Mouse (Mus musculus) myocyte (in vitro differentiated cells): ENCODE results near the gene Ptpn22.

Experiments
- MAX ChIP-seq: IDR thresholded peaks from one replicate; pipeline ENCODE4 v1.6.1; 2011; ENCODE audit warnings: low read depth, mild to moderate bottlenecking, control low read depth
- MYOD1 ChIP-seq, 3 experiments: IDR thresholded peaks; one replicate each; pipeline ENCODE4 v1.6.1; 2011; ENCODE audit warnings: control low read depth in 2 of 3, low read depth in 2 of 3, mild to moderate bottlenecking in 2 of 3, moderate library complexity in 1 of 3; ENCODE audit not compliant: insufficient read length in 2 of 3, control insufficient read depth in 1 of 3
- MYOG ChIP-seq, 3 experiments: IDR thresholded peaks; one replicate each; pipeline ENCODE4 v1.6.1; 2011; ENCODE audit warnings: control low read depth in 2 of 3, low read depth in 2 of 3, mild to moderate bottlenecking in 2 of 3; ENCODE audit not compliant: insufficient read length in 2 of 3, control insufficient read depth in 1 of 3, insufficient read depth in 1 of 3
- SRF ChIP-seq: IDR thresholded peaks from one replicate; pipeline ENCODE4 v1.6.1; 2011; ENCODE audit warnings: low read depth; ENCODE audit not compliant: control insufficient read depth, insufficient read length
- USF1 ChIP-seq: IDR thresholded peaks from one replicate; pipeline ENCODE4 v1.6.1; 2011; ENCODE audit warnings: low read depth, mild to moderate bottlenecking, control low read depth, moderate library complexity

DNA sequence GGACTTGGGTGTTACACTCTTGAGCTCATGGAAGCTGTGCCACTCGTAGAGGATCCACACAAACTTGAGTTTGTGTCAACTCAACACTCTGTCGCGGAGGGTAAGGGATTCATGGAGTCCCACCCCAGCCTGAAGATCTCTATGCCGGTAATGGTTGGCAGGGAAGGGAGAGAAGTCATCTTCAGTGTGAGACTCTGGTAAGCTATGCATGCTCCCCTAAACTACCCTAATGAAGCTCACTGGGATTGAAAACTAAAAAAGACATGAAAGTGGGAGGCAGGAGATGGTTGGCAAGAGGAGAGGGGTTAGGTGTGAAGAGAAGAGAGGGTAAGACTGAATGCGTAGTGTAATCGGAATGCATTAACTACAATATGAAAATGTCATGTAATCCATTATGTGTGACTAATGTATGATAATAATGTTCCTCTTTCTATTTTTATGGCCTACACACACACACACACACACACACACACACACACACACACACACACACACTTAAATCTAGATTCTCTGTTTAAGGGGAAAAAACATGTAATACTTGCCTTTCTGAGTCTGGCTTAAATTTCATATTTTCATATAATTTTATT is 1.5 kb upstream of the Ptpn22 start:
- TF ChIP-seq USF1 = no peak
- no peak for TF ChIP-seq MYOG (IDR thresholded peaks at IDR 0.05; ENCODE audit: control insufficient read depth in 1 of 3, insufficient read depth in 1 of 3, insufficient read length in 2 of 3, low read depth in 2 of 3)
- TF ChIP-seq MYOD1 (IDR thresholded peaks at IDR 0.05; ENCODE audit: control insufficient read depth in 1 of 3, insufficient read length in 2 of 3, low read depth in 2 of 3) = no peak
- TF ChIP-seq MAX = no peak
- no peak for TF ChIP-seq SRF
